Mouse (Mus musculus) cerebellum, adult 2 months (tissue): ENCODE measurements around the gene Ms4a15.

Experiments used
- CTCF ChIP-seq: fragments of 200-500 bp; IDR thresholded peaks from 2 replicates; pipeline ENCODE4 v1.5.1; 2011; ENCODE audit warnings: low read depth, mild to moderate bottlenecking, control low read depth, low read length, moderate library complexity, borderline replicate concordance; ENCODE audit not compliant: insufficient read depth
- POLR2A ChIP-seq: fragments of 200-500 bp; IDR thresholded peaks from 2 replicates; pipeline ENCODE4 v1.6.1; 2011; ENCODE audit warnings: low read length, control low read depth, borderline replicate concordance; ENCODE audit not compliant: insufficient read depth

- TF ChIP-seq POLR2A = no peak; the same call in 1 of the 2 replicates
- TF ChIP-seq CTCF = no peak
These were observed 52.1 kb downstream of the Ms4a15 start for GRCm38 (mm10) chr19:10940801-10941457.
